Mouse (Mus musculus) myocyte (in vitro differentiated cells): ENCODE results near the gene Cacna1d. TPM values are rescaled to one million over a fixed set of nuclear protein-coding genes. Genes with fewer than 3 reads are reported as not detected.

Source experiments
- H3K27me3 ChIP-seq: one replicate; pipeline ENCODE4 v1.6.1; 2011; ENCODE audit not compliant: control insufficient read depth, insufficient read depth, insufficient read length
- H3K36me3 ChIP-seq: one replicate; pipeline ENCODE4 v1.6.1; 2011; ENCODE audit not compliant: control insufficient read depth, insufficient read depth
- H3K4me2 ChIP-seq: one replicate; pipeline ENCODE4 v1.6.1; 2011; ENCODE audit warnings: low read depth, control low read depth
- H3K4me3 ChIP-seq: one replicate; pipeline ENCODE4 v1.5.1; 2011; ENCODE audit warnings: mild to moderate bottlenecking, control low read depth, moderate library complexity
- H3K79me2 ChIP-seq: one replicate; pipeline ENCODE4 v1.6.1; 2011; ENCODE audit not compliant: control insufficient read depth, insufficient read depth
- H3ac ChIP-seq: one replicate; pipeline ENCODE4 v1.6.1; 2011; ENCODE audit not compliant: control insufficient read depth, insufficient read length
- CEBPB ChIP-seq: IDR thresholded peaks from 2 replicates; pipeline ENCODE4 v1.6.1; 2011; ENCODE audit warnings: mild to moderate bottlenecking, moderate library complexity; ENCODE audit not compliant: poor library complexity, insufficient read depth, severe bottlenecking
- E2F4 ChIP-seq: IDR thresholded peaks from one replicate; pipeline ENCODE4 v1.6.1; 2011; ENCODE audit warnings: mild to moderate bottlenecking, control low read depth, moderate library complexity; ENCODE audit not compliant: insufficient read depth
- MAX ChIP-seq: IDR thresholded peaks from one replicate; pipeline ENCODE4 v1.6.1; 2011; ENCODE audit warnings: low read depth, mild to moderate bottlenecking, control low read depth
- MYOD1 ChIP-seq, 3 experiments: IDR thresholded peaks; one replicate each; pipeline ENCODE4 v1.6.1; 2011; ENCODE audit warnings: control low read depth in 2 of 3, low read depth in 2 of 3, mild to moderate bottlenecking in 2 of 3, moderate library complexity in 1 of 3; ENCODE audit not compliant: insufficient read length in 2 of 3, control insufficient read depth in 1 of 3
- MYOG ChIP-seq, 3 experiments: IDR thresholded peaks; one replicate each; pipeline ENCODE4 v1.6.1; 2011; ENCODE audit warnings: control low read depth in 2 of 3, low read depth in 2 of 3, mild to moderate bottlenecking in 2 of 3; ENCODE audit not compliant: insufficient read length in 2 of 3, control insufficient read depth in 1 of 3, insufficient read depth in 1 of 3
- POLR2A ChIP-seq: IDR thresholded peaks from one replicate; pipeline ENCODE4 v1.6.1; 2011; ENCODE audit warnings: low read depth, mild to moderate bottlenecking, control low read depth, moderate library complexity; ENCODE audit not compliant: insufficient read length
- POLR2AphosphoS2 ChIP-seq: IDR thresholded peaks from one replicate; pipeline ENCODE4 v1.6.1; 2011; ENCODE audit warnings: low read depth, control low read depth; ENCODE audit not compliant: insufficient read length
- REST ChIP-seq: IDR thresholded peaks from one replicate; pipeline ENCODE4 v1.6.1; 2011; ENCODE audit warnings: mild to moderate bottlenecking, control low read depth, moderate library complexity; ENCODE audit not compliant: insufficient read depth, insufficient read length
- SRF ChIP-seq: IDR thresholded peaks from one replicate; pipeline ENCODE4 v1.6.1; 2011; ENCODE audit warnings: low read depth; ENCODE audit not compliant: control insufficient read depth, insufficient read length
- TCF12 ChIP-seq: IDR thresholded peaks from one replicate; pipeline ENCODE4 v1.6.1; 2011; ENCODE audit warnings: mild to moderate bottlenecking, control low read depth; ENCODE audit not compliant: poor library complexity, insufficient read depth, severe bottlenecking
- TCF3 ChIP-seq: IDR thresholded peaks from one replicate; pipeline ENCODE4 v1.6.1; 2011; ENCODE audit warnings: low read depth, control low read depth; ENCODE audit not compliant: insufficient read length
- USF1 ChIP-seq: IDR thresholded peaks from one replicate; pipeline ENCODE4 v1.6.1; 2011; ENCODE audit warnings: low read depth, mild to moderate bottlenecking, control low read depth, moderate library complexity
- polyA plus RNA-seq: library from polyadenylated mRNA; unstranded; fragments of >200 nt; fragmentation: generic; extraction: Trizol; gene quantifications from one replicate; pipeline ENCODE4 v1.2.1, GENCODE M21; 2012; ENCODE audit warnings: missing spikeins

The Cacna1d gene
- polyA plus RNA-seq, 1 experiment, result not detected

DNA sequence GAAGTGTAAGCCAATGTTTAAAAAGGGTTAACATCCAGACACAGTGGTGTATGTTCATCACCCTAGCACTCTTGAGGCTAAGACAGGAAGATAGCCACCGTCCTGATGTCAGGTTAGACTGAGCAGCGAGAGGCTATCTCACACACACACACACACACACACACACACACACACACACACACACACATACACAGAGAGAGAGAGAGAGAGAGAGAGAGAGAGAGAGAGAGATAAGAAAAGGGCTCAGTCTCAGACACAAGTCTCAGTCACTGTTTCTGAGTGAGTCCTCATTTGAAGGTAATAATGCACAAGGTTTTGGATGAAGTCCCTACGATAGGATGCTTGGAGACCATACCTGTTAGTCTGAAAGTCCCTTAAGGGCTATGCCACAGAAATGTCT is 322.9 kb downstream of the Cacna1d start:
- Histone ChIP-seq H3K79me2 (no peaks in the 10 kb centered on the region), H3ac (no peak overlapping the region), H3K36me3 (no peaks in the 10 kb centered on the region), H3K4me3 (no peak overlapping the region), H3K27me3 (no peaks in the 10 kb centered on the region), H3K4me2 (no peak overlapping the region)
- TF ChIP-seq TCF3 (no peak), TCF12 (no peak), POLR2AphosphoS2 (no peak), REST (no peak), MYOG (IDR thresholded peaks at IDR 0.05; ENCODE audit: control insufficient read depth in 1 of 3, insufficient read depth in 1 of 3, insufficient read length in 2 of 3, low read depth in 2 of 3) (no peak), MAX (no peak)

DNA sequence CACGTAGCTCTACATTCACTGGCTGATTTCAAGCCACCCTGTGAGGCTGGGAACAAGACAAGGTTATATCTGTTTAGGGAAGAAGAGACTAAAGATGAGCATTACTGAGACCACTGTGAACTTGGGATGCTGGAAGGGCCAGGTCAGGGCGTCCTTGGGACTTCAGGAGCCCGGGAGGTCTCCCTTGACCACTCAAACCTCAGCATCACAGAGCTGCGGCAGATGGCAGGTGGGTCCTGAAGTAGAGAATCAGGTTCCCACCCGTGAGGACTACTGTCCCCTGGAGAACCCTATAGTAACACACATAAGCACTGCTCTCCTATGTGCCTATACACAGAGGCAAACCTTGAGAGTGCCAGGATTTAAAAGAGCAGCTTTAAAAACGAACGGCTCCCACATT is 323.6 kb downstream of the Cacna1d start:
- H3K36me3 ChIP-seq, result no peaks in the 10 kb centered on the region
- no peaks in the 10 kb centered on the region for H3K79me2 ChIP-seq
- TF ChIP-seq POLR2A, result no peak
- TF ChIP-seq MYOD1 (IDR thresholded peaks at IDR 0.05; ENCODE audit: control insufficient read depth in 1 of 3, insufficient read length in 2 of 3, low read depth in 2 of 3), result no peak
- TF ChIP-seq SRF, result no peak
- TF ChIP-seq USF1, result no peak
- TF ChIP-seq MYOG (IDR thresholded peaks at IDR 0.05; ENCODE audit: control insufficient read depth in 1 of 3, insufficient read depth in 1 of 3, insufficient read length in 2 of 3, low read depth in 2 of 3), result no peak
- no peak for TF ChIP-seq CEBPB
- no peak for TF ChIP-seq TCF3
- TF ChIP-seq REST, result no peak
- TF ChIP-seq E2F4, result no peak
- no peak for TF ChIP-seq TCF12
- TF ChIP-seq MAX, result no peak
- no peak for TF ChIP-seq POLR2AphosphoS2
- no peaks in the 10 kb centered on the region for H3K27me3 ChIP-seq
- H3K4me3 ChIP-seq, result no peak overlapping the region
- no peak overlapping the region for H3K4me2 ChIP-seq
- H3ac ChIP-seq, result no peak overlapping the region

GRCm38 (mm10) chr14:30166036-30166435 is 325.2 kb downstream of the Cacna1d start:
- H3ac ChIP-seq, result no peak overlapping the region
- no peaks in the 10 kb centered on the region for H3K79me2 ChIP-seq
- no peaks in the 10 kb centered on the region for H3K36me3 ChIP-seq
- no peak overlapping the region for H3K4me3 ChIP-seq
- no peaks in the 10 kb centered on the region for H3K27me3 ChIP-seq
- H3K4me2 ChIP-seq, result no peak overlapping the region
- TF ChIP-seq E2F4, result no peak
- no peak for TF ChIP-seq POLR2A
- TF ChIP-seq SRF, result no peak
- TF ChIP-seq MYOD1 (IDR thresholded peaks at IDR 0.05; ENCODE audit: control insufficient read depth in 1 of 3, insufficient read length in 2 of 3, low read depth in 2 of 3), result no peak
- TF ChIP-seq MAX, result no peak
- TF ChIP-seq CEBPB, result no peak
- no peak for TF ChIP-seq POLR2AphosphoS2
- no peak for TF ChIP-seq TCF3
- TF ChIP-seq TCF12, result no peak
- no peak for TF ChIP-seq USF1
- no peak for TF ChIP-seq REST

GRCm38 (mm10) chr14:30163733-30164708 is 327.2 kb downstream of the Cacna1d start:
- TF ChIP-seq USF1 (no peak), MYOD1 (IDR thresholded peaks at IDR 0.05; ENCODE audit: control insufficient read depth in 1 of 3, insufficient read length in 2 of 3, low read depth in 2 of 3) (no peak), CEBPB (no peak), SRF (no peak), E2F4 (no peak), POLR2AphosphoS2 (no peak), MYOG (IDR thresholded peaks at IDR 0.05; ENCODE audit: control insufficient read depth in 1 of 3, insufficient read depth in 1 of 3, insufficient read length in 2 of 3, low read depth in 2 of 3) (no peak), REST (no peak), POLR2A (no peak)
- Histone ChIP-seq H3K79me2 (no peaks in the 10 kb centered on the region), H3ac (no peak overlapping the region), H3K4me3 (no peak overlapping the region), H3K4me2 (no peak overlapping the region), H3K27me3 (no peaks in the 10 kb centered on the region), H3K36me3 (no peaks in the 10 kb centered on the region)
